ENCODE assay signal across 8 mouse cellular contexts in the genomic region with DNA sequence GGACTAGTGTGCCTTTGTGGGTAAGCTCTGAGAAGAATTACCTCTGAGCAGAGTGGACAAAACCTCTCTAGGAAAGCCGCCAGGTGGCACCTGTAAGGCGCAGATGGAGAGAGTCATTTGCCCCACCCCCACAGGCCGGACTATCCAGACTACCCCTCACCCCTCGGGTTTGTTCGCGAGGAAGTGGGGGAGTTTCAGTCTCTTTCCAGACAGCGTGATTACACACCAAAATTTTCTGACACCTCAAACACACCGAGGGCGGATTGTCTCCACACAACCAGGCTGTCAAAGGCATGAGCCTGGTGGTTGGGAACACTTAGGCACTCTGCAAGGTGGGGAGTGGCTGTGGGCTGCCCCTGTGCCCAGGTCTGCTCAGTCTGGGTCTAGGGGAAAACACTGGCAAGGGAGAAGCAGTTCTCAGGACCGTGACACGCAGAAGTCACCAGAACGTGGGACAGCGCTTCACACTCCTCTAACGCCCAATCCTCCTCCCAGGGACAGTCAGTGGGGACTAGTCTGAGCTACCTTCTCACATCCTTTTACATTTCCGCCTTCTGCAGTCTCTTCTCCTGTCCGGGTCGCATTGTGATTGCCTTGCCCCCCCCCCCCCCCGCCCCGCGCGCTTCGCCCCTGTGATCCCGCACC. TPM values are rescaled to one million over a fixed set of nuclear protein-coding genes. Genes with fewer than 3 reads are reported as not detected.
A peak's percentile ranks its signal among the peaks of the same experiment; 100 is the strongest.
DNase-seq lines count a peak whose midpoint lies in the region; ATAC-seq and TF ChIP-seq lines count a peak whose summit lies in the region.

No protein-coding gene starts in this region.

- H3K27ac ChIP-seq in hindbrain, postnatal 0 days, result peak overlapping the region; percentile 74
- H3K27ac ChIP-seq in left cerebral cortex, adult 2 months, result peak overlapping the region; percentile 55

- intact Hi-C loops in left cerebral cortex, adult 2 months (cut with DNase I), result loop anchor here (5.0 kb wide), 3 partner anchors 274 to 1501 kb away; no protein-coding TSS in a partner anchor

- WGBS in hindbrain, postnatal 0 days, result under 1% methylated on average over 22 of the region's 23 CpGs

- no peaks in the 10 kb centered on the region for H3K4me1 ChIP-seq in hindbrain, postnatal 0 days (ENCODE audit: insufficient read depth, low read length)

- no peaks in the 10 kb centered on the region for H3K27me3 ChIP-seq in hindbrain, postnatal 0 days (ENCODE audit: insufficient read depth, low read length)

- H3K4me3 ChIP-seq in hindbrain, postnatal 0 days (ENCODE audit: low read length), result peak overlapping the region; percentile 69
- peak overlapping the region; percentile 60 for H3K4me3 ChIP-seq in left cerebral cortex, adult 2 months

- no peaks in the 10 kb centered on the region for H3K9me3 ChIP-seq in hindbrain, postnatal 0 days (ENCODE audit: low read length)

- ATAC-seq in hindbrain, postnatal 0 days, result peak; percentile 88

- peak; percentile 63 for DNase-seq in Muller cell, postnatal 12 days (ENCODE audit: inconsistent ontology term)
- DNase-seq in cerebellum, adult 11-12 months, result peak; percentile 90
- DNase-seq in forelimb bud, embryonic 11.5 days (ENCODE audit: low read depth, low spot score), result peak; percentile 64
- peak; percentile 88 for DNase-seq in hindbrain, postnatal 0 days (ENCODE audit: low spot score)
- DNase-seq in left cerebral cortex, adult 2 months (ENCODE audit: extremely low spot score in 1 of 2, low spot score in 2 of 2), result peak; percentile 72
- DNase-seq in lung, postnatal 4 days, result peak; percentile 62 to 71
- DNase-seq in retina, postnatal 1 day, result peak; percentile 81
- DNase-seq in urinary bladder, postnatal 25 days (ENCODE audit: low spot score), result peak; percentile 48

- peak overlapping the region; percentile 93 for H3K4me2 ChIP-seq in hindbrain, postnatal 0 days (ENCODE audit: low read depth, low read length)

- TF ChIP-seq CTCF in hindbrain, postnatal 0 days (IDR thresholded peaks at IDR 0.05; ENCODE audit: low read depth), result peak; percentile 71
- peak; percentile 38 for TF ChIP-seq CTCF in left cerebral cortex, adult 2 months (IDR thresholded peaks at IDR 0.05)

- peak overlapping the region; percentile 58 for H3K9ac ChIP-seq in hindbrain, postnatal 0 days (replicated peaks; ENCODE audit: low read length)

- no peaks in the 10 kb centered on the region for H3K36me3 ChIP-seq in hindbrain, postnatal 0 days (ENCODE audit: insufficient read depth, low read length)

RNA-seq across cellular contexts. Expression of gene Inpp4b, which starts 0.6 kb away (rescaled TPM):
- total RNA-seq in hindbrain, postnatal 0 days (2014; rRNA removed), result 8.1 and 11.7 TPM in 2 replicates
- polyA plus RNA-seq in hindbrain, postnatal 0 days (2015; fragmentation: Nextera tagmentation; extraction: Ambion mirVana), result 8.2 and 10.5 TPM in 2 replicates
- 10 to 100 TPM in 1 of 2 experiments, 1 to 10 TPM in 1; 8.8 to 13.3 TPM for total RNA-seq in left cerebral cortex, adult 2 months (2021)

Comparison
In these comparisons a context has a peak if more than half of its experiments do, and no peak if none do; other contexts are left out.
1. Peak in every context shown above with its lines: DNase-seq, ATAC-seq, H3K4me3 ChIP-seq and H3K27ac ChIP-seq.